Mouse (Mus musculus): ENCODE results near the gene Sema6c. TPM values are rescaled to one million over a fixed set of nuclear protein-coding genes. Genes with fewer than 3 reads are reported as not detected.
"Not testable (repeated sequence)": the region's sequence is repeated elsewhere in the genome, so short reads cannot be mapped to it uniquely, and the experiment has no call there.

Sema6c gene
- polyA plus RNA-seq, 1 experiment: 13.3 TPM

GRCm38 (mm10) chr3:95124246-95124645, 36.0 kb upstream of the Sema6c start, which contains the start of gene Tmod4:
Gene Tmod4 (plus strand): TSS chr3:95124476.
- H3K9ac ChIP-seq (ENCODE audit: low read depth, poor library complexity, severe bottlenecking): no peak within 1 kb of the TSS
- no peak within 1 kb of the TSS for H3K27ac ChIP-seq (ENCODE audit: insufficient read depth, low read length)
- H3K4me1 ChIP-seq (ENCODE audit: control insufficient read depth, insufficient read depth, low read length): peaks cover 3% of the 10 kb centered on the region
- H3K9me3 ChIP-seq (replicated peaks; ENCODE audit: control insufficient read depth, insufficient read depth, low read length, poor library complexity, severe bottlenecking): no peaks in the 10 kb centered on the region
- H3K36me3 ChIP-seq (ENCODE audit: control insufficient read depth, insufficient read depth, low read length, poor library complexity, severe bottlenecking): peaks cover 29% of the 10 kb centered on the region
- no peak within 1 kb of the TSS for H3K4me3 ChIP-seq (ENCODE audit: low read depth, low read length)
- H3K27me3 ChIP-seq (ENCODE audit: control insufficient read depth, insufficient read depth, low read length, poor library complexity, severe bottlenecking): no peaks in the 10 kb centered on the region
- TF ChIP-seq POLR2A (IDR thresholded peaks at IDR 0.05; ENCODE audit: insufficient read depth, low read length) (no peak), EP300 (IDR thresholded peaks at IDR 0.05; ENCODE audit: insufficient read depth, low read depth, low read length) (no peak), CTCF (IDR thresholded peaks at IDR 0.05; ENCODE audit: low read depth, low read length) (peak; percentile 64)

GRCm38 (mm10) chr3:95124972-95125371, 35.3 kb upstream of the Sema6c start:
- no peaks in the 10 kb centered on the region for H3K27me3 ChIP-seq (ENCODE audit: control insufficient read depth, insufficient read depth, low read length, poor library complexity, severe bottlenecking)
- peaks cover 3% of the 10 kb centered on the region for H3K4me1 ChIP-seq (ENCODE audit: control insufficient read depth, insufficient read depth, low read length)
- no peak for TF ChIP-seq POLR2A (IDR thresholded peaks at IDR 0.05; ENCODE audit: insufficient read depth, low read length)
- TF ChIP-seq CTCF (IDR thresholded peaks at IDR 0.05; ENCODE audit: low read depth, low read length): no peak
- TF ChIP-seq EP300 (IDR thresholded peaks at IDR 0.05; ENCODE audit: insufficient read depth, low read depth, low read length): no peak
- H3K27ac ChIP-seq (ENCODE audit: insufficient read depth, low read length): no peak overlapping the region
- no peaks in the 10 kb centered on the region for H3K9me3 ChIP-seq (replicated peaks; ENCODE audit: control insufficient read depth, insufficient read depth, low read length, poor library complexity, severe bottlenecking)
- no peak overlapping the region for H3K4me3 ChIP-seq (ENCODE audit: low read depth, low read length)
- H3K36me3 ChIP-seq (ENCODE audit: control insufficient read depth, insufficient read depth, low read length, poor library complexity, severe bottlenecking): peaks cover 25% of the 10 kb centered on the region
- no peak overlapping the region for H3K9ac ChIP-seq (ENCODE audit: low read depth, poor library complexity, severe bottlenecking)

- no peak overlapping the region for H3K4me3 ChIP-seq (ENCODE audit: low read depth, low read length)
- no peak for TF ChIP-seq POLR2A (IDR thresholded peaks at IDR 0.05; ENCODE audit: insufficient read depth, low read length)
- no peak for TF ChIP-seq EP300 (IDR thresholded peaks at IDR 0.05; ENCODE audit: insufficient read depth, low read depth, low read length)
- TF ChIP-seq CTCF (IDR thresholded peaks at IDR 0.05; ENCODE audit: low read depth, low read length): no peak
- peaks cover 3% of the 10 kb centered on the region for H3K4me1 ChIP-seq (ENCODE audit: control insufficient read depth, insufficient read depth, low read length)
- peaks cover 3% of the 10 kb centered on the region; the same call in 1 of the 2 replicates for H3K36me3 ChIP-seq (ENCODE audit: control insufficient read depth, insufficient read depth, low read length, poor library complexity, severe bottlenecking)
- H3K9me3 ChIP-seq (replicated peaks; ENCODE audit: control insufficient read depth, insufficient read depth, low read length, poor library complexity, severe bottlenecking): no peaks in the 10 kb centered on the region
- no peak overlapping the region for H3K27ac ChIP-seq (ENCODE audit: insufficient read depth, low read length)
- no peak overlapping the region for H3K9ac ChIP-seq (ENCODE audit: low read depth, poor library complexity, severe bottlenecking)
- H3K27me3 ChIP-seq (ENCODE audit: control insufficient read depth, insufficient read depth, low read length, poor library complexity, severe bottlenecking): no peaks in the 10 kb centered on the region
These were observed 31.0 kb upstream of the Sema6c start for GRCm38 (mm10) chr3:95129226-95129651.

- Histone ChIP-seq H3K27me3 (ENCODE audit: control insufficient read depth, insufficient read depth, low read length, poor library complexity, severe bottlenecking) (no peaks in the 10 kb centered on the region), H3K36me3 (ENCODE audit: control insufficient read depth, insufficient read depth, low read length, poor library complexity, severe bottlenecking) (peaks cover 3% of the 10 kb centered on the region; the same call in 1 of the 2 replicates), H3K4me1 (ENCODE audit: control insufficient read depth, insufficient read depth, low read length) (no peaks in the 10 kb centered on the region), H3K27ac (ENCODE audit: insufficient read depth, low read length) (no peak overlapping the region), H3K4me3 (ENCODE audit: low read depth, low read length) (no peak overlapping the region), H3K9me3 (replicated peaks; ENCODE audit: control insufficient read depth, insufficient read depth, low read length, poor library complexity, severe bottlenecking) (no peaks in the 10 kb centered on the region), H3K9ac (ENCODE audit: low read depth, poor library complexity, severe bottlenecking) (no peak overlapping the region)
- TF ChIP-seq CTCF (IDR thresholded peaks at IDR 0.05; ENCODE audit: low read depth, low read length) (no peak), POLR2A (IDR thresholded peaks at IDR 0.05; ENCODE audit: insufficient read depth, low read length) (no peak), EP300 (IDR thresholded peaks at IDR 0.05; ENCODE audit: insufficient read depth, low read depth, low read length) (no peak)
These were observed 30.2 kb upstream of the Sema6c start for GRCm38 (mm10) chr3:95130081-95130480.

GRCm38 (mm10) chr3:95132389-95132788, 27.9 kb upstream of the Sema6c start:
- not testable (repeated sequence) for H3K27ac ChIP-seq (ENCODE audit: insufficient read depth, low read length); H3K9ac ChIP-seq (ENCODE audit: low read depth, poor library complexity, severe bottlenecking); H3K4me3 ChIP-seq (ENCODE audit: low read depth, low read length); H3K4me1 ChIP-seq (ENCODE audit: control insufficient read depth, insufficient read depth, low read length); H3K27me3 ChIP-seq (ENCODE audit: control insufficient read depth, insufficient read depth, low read length, poor library complexity, severe bottlenecking); H3K9me3 ChIP-seq (replicated peaks; ENCODE audit: control insufficient read depth, insufficient read depth, low read length, poor library complexity, severe bottlenecking); H3K36me3 ChIP-seq (ENCODE audit: control insufficient read depth, insufficient read depth, low read length, poor library complexity, severe bottlenecking)

GRCm38 (mm10) chr3:95133176-95133575, 27.1 kb upstream of the Sema6c start:
- Histone ChIP-seq H3K27me3 (ENCODE audit: control insufficient read depth, insufficient read depth, low read length, poor library complexity, severe bottlenecking) (no peaks in the 10 kb centered on the region), H3K9ac (ENCODE audit: low read depth, poor library complexity, severe bottlenecking) (peak overlapping the region; percentile 69), H3K9me3 (replicated peaks; ENCODE audit: control insufficient read depth, insufficient read depth, low read length, poor library complexity, severe bottlenecking) (no peaks in the 10 kb centered on the region), H3K4me1 (ENCODE audit: control insufficient read depth, insufficient read depth, low read length) (peaks cover 2% of the 10 kb centered on the region), H3K27ac (ENCODE audit: insufficient read depth, low read length) (peak overlapping the region; percentile 44; the same call in 1 of the 2 replicates), H3K36me3 (ENCODE audit: control insufficient read depth, insufficient read depth, low read length, poor library complexity, severe bottlenecking) (peaks cover 3% of the 10 kb centered on the region; the same call in 1 of the 2 replicates), H3K4me3 (ENCODE audit: low read depth, low read length) (peak overlapping the region; percentile 93)
- TF ChIP-seq CTCF (IDR thresholded peaks at IDR 0.05; ENCODE audit: low read depth, low read length) (no peak), POLR2A (IDR thresholded peaks at IDR 0.05; ENCODE audit: insufficient read depth, low read length) (no peak), EP300 (IDR thresholded peaks at IDR 0.05; ENCODE audit: insufficient read depth, low read depth, low read length) (no peak)

All from ES-Bruce4 (cell line).